Comparison of ENCODE assay signal across 8 mouse cellular contexts in the genomic region with DNA sequence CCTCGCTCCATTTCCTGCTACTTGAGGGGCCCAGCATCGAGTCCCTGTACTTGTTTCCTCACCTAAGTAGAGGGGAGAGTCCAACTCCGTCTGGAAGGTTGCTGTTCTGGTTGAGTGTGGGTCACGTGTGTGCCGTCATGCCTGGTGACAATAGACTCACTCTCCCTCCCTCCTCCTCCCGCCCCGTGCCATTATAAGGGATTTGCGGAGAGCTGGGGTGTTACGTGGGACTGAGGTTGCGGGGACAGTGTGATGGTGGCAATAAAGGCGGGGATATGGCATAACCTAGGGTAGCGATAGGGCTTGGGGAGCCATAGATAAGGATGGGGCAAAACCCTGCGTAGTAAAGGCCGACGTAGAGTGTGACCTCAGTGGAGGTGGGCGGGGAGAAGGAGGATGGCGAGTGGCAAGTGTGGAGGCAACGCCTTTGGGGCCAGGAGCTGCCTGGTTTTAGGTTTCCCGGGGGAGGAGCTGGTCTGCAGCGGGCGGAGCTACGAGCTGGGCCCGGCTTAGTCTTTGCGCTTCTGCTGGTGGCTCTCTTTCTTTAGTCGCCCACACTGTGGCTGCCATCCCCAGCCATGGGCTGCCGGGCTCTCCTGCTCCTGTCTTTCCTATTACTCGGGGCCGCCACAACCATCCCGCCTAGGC. TPM values are rescaled to one million over a fixed set of nuclear protein-coding genes. Genes with fewer than 3 reads are reported as not detected.
DNase-seq lines count a peak whose midpoint lies in the region; ATAC-seq and TF ChIP-seq lines count a peak whose summit lies in the region.

No protein-coding gene starts in this region.

- peak; percentile 73 for TF ChIP-seq POLR2A in liver, adult 2 months (IDR thresholded peaks at IDR 0.05; ENCODE audit: extremely low read depth, insufficient read depth, low read length)
- TF ChIP-seq POLR2A in myocyte (IDR thresholded peaks at IDR 0.05; ENCODE audit: insufficient read length, low read depth) = peak; percentile 82

- WGBS in heart, embryonic 11.5 days (ENCODE audit: insufficient replicate concordance) = under 1% methylated on average over 29 of the region's 29 CpGs
- WGBS in kidney, embryonic 16.5 days = 0% methylated on average over 29 of the region's 29 CpGs
- WGBS in liver, adult 2 months = under 1% methylated on average over 29 of the region's 29 CpGs

- peak overlapping the region; percentile 39 for H3ac ChIP-seq in myocyte (ENCODE audit: control insufficient read depth, insufficient read length)

- peak overlapping the region; percentile 60 for H3K4me3 ChIP-seq in heart, embryonic 11.5 days (ENCODE audit: low read depth, low read length)
- peak overlapping the region; percentile 75 for H3K4me3 ChIP-seq in kidney, embryonic 16.5 days (ENCODE audit: low read length)
- H3K4me3 ChIP-seq in liver, adult 2 months (ENCODE audit: insufficient read depth, low read depth, low read length) = peak overlapping the region; percentile 78
- peak overlapping the region; percentile 92 for H3K4me3 ChIP-seq in myocyte

- no peaks in the 10 kb centered on the region for H3K27me3 ChIP-seq in heart, embryonic 11.5 days (ENCODE audit: control insufficient read depth, insufficient read depth, low read length)
- no peaks in the 10 kb centered on the region for H3K27me3 ChIP-seq in kidney, embryonic 16.5 days (ENCODE audit: insufficient read depth, low read length)
- no peaks in the 10 kb centered on the region for H3K27me3 ChIP-seq in liver, adult 2 months (ENCODE audit: control insufficient read depth, insufficient read depth, low read length)
- no peaks in the 10 kb centered on the region for H3K27me3 ChIP-seq in myocyte (ENCODE audit: control insufficient read depth, insufficient read depth, insufficient read length)
- no peaks in the 10 kb centered on the region for H3K27me3 ChIP-seq in splenic B cell, adult 2 months (ENCODE audit: control insufficient read depth, insufficient read depth, low read length, poor library complexity, severe bottlenecking)

- peak overlapping the region; percentile 77 for H3K4me2 ChIP-seq in heart, embryonic 11.5 days
- H3K4me2 ChIP-seq in kidney, embryonic 16.5 days (replicated peaks; ENCODE audit: low read depth, low read length) = peak overlapping the region; percentile 58
- peak overlapping the region; percentile 86 for H3K4me2 ChIP-seq in myocyte (ENCODE audit: low read depth)

- DNase-seq in B cell, adult 2 months = peak; percentile 93 to 95
- peak; percentile 98 for DNase-seq in brain, adult 2 months (ENCODE audit: low read depth, low spot score)
- DNase-seq in liver, adult 2 months (ENCODE audit: extremely low read depth, low read depth, low spot score) = peak; percentile 88
- DNase-seq in splenic B cell, adult 2 months (ENCODE audit: low read depth, low spot score) = peak; percentile 96

- H3K9me3 ChIP-seq in heart, embryonic 11.5 days (replicated peaks; ENCODE audit: control insufficient read depth, low read length) = no peaks in the 10 kb centered on the region
- H3K9me3 ChIP-seq in kidney, embryonic 16.5 days (ENCODE audit: low read length) = no peaks in the 10 kb centered on the region

- H3K4me1 ChIP-seq in heart, embryonic 11.5 days (ENCODE audit: control insufficient read depth, insufficient read depth, low read length) = peaks cover 4% of the 10 kb centered on the region; the same call in 1 of the 2 replicates
- peaks cover 10% of the 10 kb centered on the region for H3K4me1 ChIP-seq in kidney, embryonic 16.5 days (ENCODE audit: insufficient read depth, low read length)
- H3K4me1 ChIP-seq in liver, adult 2 months (ENCODE audit: control insufficient read depth, insufficient read depth, low read length) = peaks cover 2% of the 10 kb centered on the region; the same call in 1 of the 2 replicates

- no peaks in the 10 kb centered on the region for H3K36me3 ChIP-seq in heart, embryonic 11.5 days (ENCODE audit: control insufficient read depth, insufficient read depth, low read length)
- no peaks in the 10 kb centered on the region for H3K36me3 ChIP-seq in kidney, embryonic 16.5 days (ENCODE audit: insufficient read depth, low read length)
- no peaks in the 10 kb centered on the region for H3K36me3 ChIP-seq in liver, adult 2 months (ENCODE audit: control insufficient read depth, insufficient read depth, low read length)
- H3K36me3 ChIP-seq in myocyte (ENCODE audit: control insufficient read depth, insufficient read depth) = no peaks in the 10 kb centered on the region
- H3K36me3 ChIP-seq in splenic B cell, adult 2 months (ENCODE audit: control insufficient read depth, insufficient read depth, low read length, poor library complexity, severe bottlenecking) = no peaks in the 10 kb centered on the region

- TF ChIP-seq CTCF in liver, adult 2 months (IDR thresholded peaks at IDR 0.05; ENCODE audit: low read depth, low read length) = 0 out of 2 replicates have a peak, but pooled peaks have one; percentile 1

- ATAC-seq in erythroblast, adult 5-6 weeks (replicated peaks; ENCODE audit: low FRiP score, poor library complexity, severe bottlenecking) = peak; percentile 82
- peak; percentile 90 for ATAC-seq in heart, embryonic 11.5 days (replicated peaks; ENCODE audit: insufficient number of reproducible peaks, low FRiP score, low TSS enrichment)
- ATAC-seq in kidney, embryonic 16.5 days (ENCODE audit: low FRiP score, low TSS enrichment) = peak; percentile 92

- H3K27ac ChIP-seq in heart, embryonic 11.5 days (ENCODE audit: low read depth, low read length) = peak overlapping the region; percentile 98
- H3K27ac ChIP-seq in kidney, embryonic 16.5 days (ENCODE audit: low read length) = peak overlapping the region; percentile 99
- H3K27ac ChIP-seq in liver, adult 2 months (replicated peaks; ENCODE audit: insufficient read depth, low read depth, low read length) = peak overlapping the region; percentile 69

- no peaks in the 10 kb centered on the region for H3K79me2 ChIP-seq in liver, adult 2 months (ENCODE audit: control insufficient read depth, insufficient read depth, low read length)
- H3K79me2 ChIP-seq in myocyte (ENCODE audit: control insufficient read depth, insufficient read depth) = no peaks in the 10 kb centered on the region

- H3K9ac ChIP-seq in heart, embryonic 11.5 days (ENCODE audit: low read depth, low read length) = peak overlapping the region; percentile 91
- H3K9ac ChIP-seq in kidney, embryonic 16.5 days (replicated peaks; ENCODE audit: low read length) = peak overlapping the region; percentile 85
- peak overlapping the region; percentile 83 for H3K9ac ChIP-seq in liver, adult 2 months (ENCODE audit: low read depth, low read length)

TF ChIP-seq in myocyte, 11 proteins besides CTCF, POLR2A, EP300 and RAD21:
- TF ChIP-seq TCF3 (IDR thresholded peaks at IDR 0.05; ENCODE audit: insufficient read length, low read depth) (no peak), POLR2AphosphoS2 (IDR thresholded peaks at IDR 0.05; ENCODE audit: insufficient read length, low read depth) (peak; percentile 68), MYOD1 (IDR thresholded peaks at IDR 0.05; ENCODE audit: control insufficient read depth in 1 of 3, insufficient read length in 2 of 3, low read depth in 2 of 3) (peak in 1 of 3 experiments; percentile 34), E2F4 (IDR thresholded peaks at IDR 0.05; ENCODE audit: insufficient read depth) (no peak), SRF (IDR thresholded peaks at IDR 0.05; ENCODE audit: control insufficient read depth, insufficient read length, low read depth) (peak; percentile 54), MAX (IDR thresholded peaks at IDR 0.05; ENCODE audit: low read depth) (no peak), MYOG (IDR thresholded peaks at IDR 0.05; ENCODE audit: control insufficient read depth in 1 of 3, insufficient read depth in 1 of 3, insufficient read length in 2 of 3, low read depth in 2 of 3) (peak in 1 of 3 experiments; percentile 34), USF1 (IDR thresholded peaks at IDR 0.05; ENCODE audit: low read depth) (peak; percentile 81), REST (IDR thresholded peaks at IDR 0.05; ENCODE audit: insufficient read depth, insufficient read length) (no peak), TCF12 (IDR thresholded peaks at IDR 0.05; ENCODE audit: insufficient read depth, poor library complexity, severe bottlenecking) (no peak), CEBPB (IDR thresholded peaks at IDR 0.05; ENCODE audit: insufficient read depth, poor library complexity, severe bottlenecking) (no peak)
TF ChIP-seq in myocyte: peak in this region for 5.

RNA-seq across cellular contexts. Expression of a gene that starts 0.6 kb away (rescaled TPM):
- 37.5 and 37.6 TPM in 2 replicates for total RNA-seq in erythroblast, adult 5-6 weeks (2015; ENCODE audit: low replicate concordance)
- 9.6 and 22.8 TPM in 2 replicates for total RNA-seq in erythroblast, adult 5-6 weeks (2017; ENCODE audit: low replicate concordance)
- polyA plus RNA-seq in heart, embryonic 11.5 days (2014; fragmentation: Nextera tagmentation; extraction: Ambion mirVana) = 17.5 and 18.2 TPM in 2 replicates
- polyA plus RNA-seq in kidney, embryonic 16.5 days (2015; fragmentation: Nextera tagmentation; extraction: Ambion mirVana) = 23.0 TPM in 2 replicates
- total RNA-seq in liver, adult 2 months (2014; rRNA removed) = 6.2 and 6.6 TPM in 2 replicates
- polyA plus RNA-seq in liver, adult 2 months (2012; rRNA removed) = 4.2 and 4.6 TPM in 2 replicates
- 10.8 TPM for polyA plus RNA-seq in myocyte (2012; fragmentation: generic; extraction: Trizol)

RNA-seq across cellular contexts. Expression of a gene that starts 0.8 kb away (rescaled TPM):
- total RNA-seq in erythroblast, adult 5-6 weeks (2015; ENCODE audit: low replicate concordance) = 6.7 and 9.4 TPM in 2 replicates
- total RNA-seq in erythroblast, adult 5-6 weeks (2017; ENCODE audit: low replicate concordance) = 7.6 and 10.9 TPM in 2 replicates
- 11.3 and 11.7 TPM in 2 replicates for polyA plus RNA-seq in heart, embryonic 11.5 days (2014; fragmentation: Nextera tagmentation; extraction: Ambion mirVana)
- polyA plus RNA-seq in kidney, embryonic 16.5 days (2015; fragmentation: Nextera tagmentation; extraction: Ambion mirVana) = 12.0 and 13.4 TPM in 2 replicates
- total RNA-seq in liver, adult 2 months (2014; rRNA removed) = 0.87 and 1.0 TPM in 2 replicates
- polyA plus RNA-seq in liver, adult 2 months (2012; rRNA removed) = 0.06 and 0.21 TPM in 2 replicates
- 2.0 TPM for polyA plus RNA-seq in myocyte (2012; fragmentation: generic; extraction: Trizol)

Comparison
In these comparisons a context has a peak if more than half of its experiments do, and no peak if none do; other contexts are left out.
1. Peak in every context shown above with its lines: DNase-seq, ATAC-seq, H3K4me3 ChIP-seq and H3K27ac ChIP-seq.